Mouse (Mus musculus) gastrocnemius, postnatal 10 days (tissue): Measurements from ENCODE around the gene Chrnb2. TPM values are rescaled to one million over a fixed set of nuclear protein-coding genes. Genes with fewer than 3 reads are reported as not detected.
A peak's percentile ranks its signal among the peaks of the same experiment; 100 is the strongest.
"Not testable (repeated sequence)": the region's sequence is repeated elsewhere in the genome, so short reads cannot be mapped to it uniquely, and the experiment has no call there.

Experiments
- DNase-seq: peaks from one replicate; pipeline ENCODE4 v3.0.0; 2021; ENCODE audit warnings: mixed read lengths
- long read RNA-seq, 2 experiments: library from polyadenylated mRNA; stranded (forward); transcript quantifications; one replicate each; pipeline ENCODE4 v2.0.0; 2021
- total RNA-seq, 2 experiments: library from RNA; stranded (reverse); gene quantifications; 2 replicates each; pipeline ENCODE4 v1.2.3; 2021

The Chrnb2 gene
- total RNA-seq = under 1 TPM; 0.16 to 0.23 TPM
- long read RNA-seq, experiment 1, partial matches to known transcripts = 0 of 1 reads
- long read RNA-seq, experiment 1, other reads (novel, unspliced or antisense) = 1 of 1 reads
- long read RNA-seq, experiment 2 = 0 reads

DNA sequence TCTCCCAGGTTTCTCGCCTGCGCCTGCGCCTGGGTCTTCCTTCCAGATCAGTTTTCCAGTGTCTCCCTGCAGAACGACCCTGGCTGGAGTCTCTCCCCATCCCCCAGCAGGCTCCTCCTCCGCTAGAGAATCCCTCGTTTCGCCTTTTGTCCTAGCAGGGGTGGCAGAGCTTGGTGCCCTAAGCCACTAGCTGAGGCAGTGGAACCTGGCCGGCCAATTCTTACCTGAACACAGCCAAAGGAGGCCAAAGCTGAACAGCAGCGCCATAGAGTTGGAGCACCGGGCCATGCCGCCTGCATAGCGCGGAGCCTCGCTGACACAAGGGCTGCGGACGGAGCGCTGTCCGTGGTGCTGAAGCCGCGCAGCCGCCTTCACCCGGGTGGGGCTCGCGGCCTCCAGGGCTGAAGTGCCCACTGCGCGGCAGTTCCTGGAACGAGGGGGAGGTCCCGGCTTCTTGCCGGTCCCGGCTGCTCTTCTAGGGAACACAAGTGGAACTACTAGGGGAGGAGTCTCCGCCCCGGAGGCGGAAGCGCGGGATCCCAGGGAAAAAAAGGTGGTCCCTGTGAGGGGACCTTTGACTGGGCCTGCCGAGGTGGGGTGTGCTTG is at the start of gene Chrnb2:
TSS of gene Chrnb2 (minus strand) at position 514 of the 606 bp plus-strand sequence.
- peak; percentile 88 for DNase-seq

DNA sequence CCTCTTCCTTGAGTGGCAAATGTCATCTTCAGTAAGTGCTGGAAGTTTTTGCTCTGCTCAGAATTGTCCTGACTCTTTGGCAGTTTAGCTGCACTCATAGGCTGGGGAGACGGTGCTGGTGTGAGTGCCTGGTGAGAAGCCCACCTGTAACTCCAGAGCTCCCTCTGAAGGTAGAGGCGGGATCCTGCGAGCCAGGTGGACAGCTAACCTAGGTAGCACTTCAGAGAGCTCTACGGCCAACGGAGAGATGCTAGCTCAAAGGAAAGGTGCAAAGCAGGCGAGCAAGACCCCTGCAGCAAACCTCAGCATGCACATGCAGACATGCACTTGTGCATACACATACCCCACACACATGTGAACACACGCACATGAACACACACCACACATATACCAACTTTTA is 49.6 kb upstream of the Chrnb2 start:
- no peak for DNase-seq

DNA sequence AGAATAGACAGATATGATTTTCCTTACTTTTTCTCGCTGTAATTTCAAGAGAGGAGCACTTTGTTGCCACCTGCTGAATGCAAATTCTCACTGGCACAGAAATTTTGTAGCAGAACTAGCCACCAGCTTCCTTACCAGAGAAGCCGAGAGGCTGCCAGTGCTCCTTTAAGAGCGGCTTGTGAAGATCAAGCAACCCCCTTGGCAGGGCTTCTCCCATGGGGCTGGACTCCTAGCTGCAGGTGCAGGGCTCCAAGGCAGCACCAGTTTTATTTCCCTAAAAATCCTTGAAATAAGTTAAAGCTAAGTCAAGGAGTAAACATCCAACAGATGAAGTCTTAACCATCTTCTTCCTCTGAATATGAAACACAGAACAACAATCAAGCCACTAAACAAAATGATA is 47.7 kb upstream of the Chrnb2 start:
- DNase-seq = no peak

DNA sequence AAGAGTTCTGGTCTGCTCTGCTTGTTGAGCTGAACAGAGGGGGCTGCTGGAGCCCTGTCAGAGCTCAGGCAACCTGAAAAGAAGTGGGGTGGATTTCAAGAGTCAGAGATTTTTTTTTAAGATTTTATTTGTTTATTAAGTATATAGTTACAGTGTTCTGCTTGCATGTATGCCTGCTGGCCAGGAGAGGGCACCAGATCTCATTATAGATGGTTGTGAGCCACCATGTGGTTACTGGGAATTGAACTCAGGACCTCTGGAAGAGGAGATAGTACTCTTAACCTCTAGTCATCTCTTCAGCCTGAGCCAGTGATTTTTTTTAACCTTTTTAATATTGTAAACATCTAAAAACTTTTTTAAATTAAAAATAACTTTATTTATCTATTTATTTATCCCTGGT is 46.4 kb upstream of the Chrnb2 start:
- DNase-seq = no peak

DNA sequence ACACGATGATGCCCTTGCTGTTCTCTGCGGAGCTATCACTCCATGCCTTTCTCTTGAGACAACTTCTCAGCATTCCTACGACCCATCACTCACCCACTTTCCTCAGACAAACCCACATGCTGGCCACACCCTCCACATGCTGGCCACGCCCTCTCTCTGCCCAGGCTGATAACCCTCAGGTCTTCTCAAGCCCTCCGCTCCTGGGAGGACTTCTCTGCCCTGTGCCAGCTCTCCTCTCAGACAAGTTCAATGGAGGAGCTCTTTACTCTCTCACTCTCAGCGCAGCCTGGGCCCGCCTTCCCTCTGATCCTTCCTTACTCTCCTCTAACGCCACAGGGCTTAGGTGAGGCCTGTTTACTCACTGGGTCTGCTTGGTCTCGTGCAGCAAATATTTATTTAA is 44.2 kb upstream of the Chrnb2 start:
- DNase-seq = no peak

DNA sequence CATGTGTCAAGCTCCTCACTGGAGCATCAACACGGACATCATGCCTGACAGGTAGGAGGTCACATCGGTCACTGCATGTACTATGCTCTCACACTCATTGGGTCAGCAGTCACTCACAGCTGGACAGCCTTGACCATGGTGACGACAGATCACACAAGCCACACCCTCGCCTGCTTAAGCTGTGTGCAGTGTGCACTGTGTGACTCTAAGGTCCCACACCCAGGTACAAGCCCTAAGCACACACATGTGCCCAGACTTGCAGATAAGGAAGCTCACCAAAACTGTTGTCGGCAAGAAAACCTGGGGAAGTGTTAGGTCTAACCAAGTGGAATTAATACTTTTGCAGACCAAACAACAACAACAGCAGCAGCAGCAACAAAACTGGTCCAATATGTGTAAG is 43.4 kb upstream of the Chrnb2 start:
- no peak for DNase-seq

DNA sequence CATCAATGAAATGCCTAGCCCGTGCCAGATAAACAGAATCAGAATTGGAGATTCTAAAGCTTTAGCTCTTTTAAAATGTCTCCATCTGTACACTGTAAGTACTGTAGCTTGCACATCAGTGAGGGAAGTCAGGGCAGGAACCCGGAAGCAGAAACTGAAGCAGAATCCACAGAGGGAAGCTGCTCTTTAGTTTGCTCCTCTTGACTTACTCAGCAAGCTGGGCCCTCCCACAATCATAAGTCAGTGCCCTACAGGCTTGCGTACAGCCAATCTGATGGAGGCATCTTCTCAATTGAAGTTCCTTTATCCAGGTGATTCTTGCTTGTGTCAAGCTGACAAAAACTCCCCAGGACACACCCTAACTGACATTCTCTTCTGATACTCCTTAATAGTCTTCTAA is 42.7 kb upstream of the Chrnb2 start:
- no peak for DNase-seq

DNA sequence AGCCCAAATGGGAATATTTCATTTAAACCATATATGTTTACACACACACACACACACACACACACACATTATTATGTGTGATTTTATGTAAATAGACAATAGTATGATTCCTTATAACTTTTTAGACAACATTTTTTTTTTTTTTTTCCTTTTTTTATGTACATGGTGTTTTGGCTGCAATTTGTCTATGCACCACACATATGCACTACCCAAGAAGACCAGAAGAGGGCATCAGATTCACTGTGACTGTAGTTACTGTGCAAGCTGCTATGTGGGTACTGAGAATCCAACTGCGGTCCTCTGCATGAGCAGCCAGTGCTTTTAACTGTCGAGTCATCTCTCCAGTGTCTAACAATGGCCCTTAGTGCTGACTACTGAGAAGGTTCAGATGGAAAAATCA is 42.3 kb upstream of the Chrnb2 start:
- no peak for DNase-seq

DNA sequence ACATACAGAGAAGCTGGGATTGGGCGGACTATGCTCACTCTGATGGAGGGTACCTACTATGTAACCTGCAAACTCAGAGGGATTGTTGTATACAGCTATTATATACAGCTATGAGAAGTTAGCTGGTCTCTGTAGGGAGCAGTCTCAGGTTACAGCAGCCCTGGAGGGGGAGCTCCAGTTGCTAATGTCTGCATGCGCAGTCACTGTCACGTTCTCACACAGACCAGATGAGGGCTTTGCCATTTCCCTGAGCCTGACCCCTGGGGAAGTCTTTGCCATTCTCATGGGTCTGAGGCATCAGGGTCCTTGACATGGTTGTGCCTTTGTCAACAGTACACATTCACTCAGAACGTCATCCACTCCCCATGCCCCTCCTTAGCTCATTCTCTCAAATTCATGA is 40.7 kb upstream of the Chrnb2 start:
- DNase-seq = no peak

DNA sequence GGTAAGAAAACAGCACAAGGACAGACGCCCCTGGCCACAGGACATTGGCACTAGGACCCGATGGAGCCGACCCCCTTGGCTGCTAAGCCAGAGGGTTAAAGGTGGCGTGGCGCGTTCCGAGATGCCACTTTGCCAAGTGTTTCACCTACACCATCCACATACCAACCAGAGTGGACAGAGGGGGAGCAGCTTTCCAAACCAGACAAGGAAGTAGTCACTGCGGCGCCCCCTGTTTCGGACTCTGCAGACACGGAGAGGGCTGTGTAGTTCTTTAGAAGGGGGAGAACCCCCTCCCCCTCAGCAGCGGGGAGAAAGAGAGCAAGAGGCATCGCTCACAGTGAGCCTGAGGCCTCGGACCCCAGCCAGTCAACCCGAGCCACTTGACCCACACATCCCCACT is 38.4 kb upstream of the Chrnb2 start:
- no peak for DNase-seq

DNA sequence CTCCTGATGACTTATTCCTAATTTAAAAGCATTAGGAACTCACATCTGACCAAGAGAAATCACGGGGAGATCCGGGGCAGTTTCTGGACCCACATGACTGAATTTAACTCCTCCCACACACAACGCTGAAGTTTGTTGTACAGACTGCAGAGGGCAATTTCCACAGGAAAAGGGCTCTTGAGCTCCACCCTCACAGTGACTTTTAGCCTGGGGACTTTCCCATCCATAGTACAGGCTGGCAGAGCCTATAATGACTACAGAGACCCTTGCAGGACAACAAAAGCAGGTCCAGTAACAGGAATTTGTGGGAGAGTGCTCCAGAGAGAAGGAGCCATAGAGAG is 37.0 kb upstream of the Chrnb2 start:
- no peak for DNase-seq

DNA sequence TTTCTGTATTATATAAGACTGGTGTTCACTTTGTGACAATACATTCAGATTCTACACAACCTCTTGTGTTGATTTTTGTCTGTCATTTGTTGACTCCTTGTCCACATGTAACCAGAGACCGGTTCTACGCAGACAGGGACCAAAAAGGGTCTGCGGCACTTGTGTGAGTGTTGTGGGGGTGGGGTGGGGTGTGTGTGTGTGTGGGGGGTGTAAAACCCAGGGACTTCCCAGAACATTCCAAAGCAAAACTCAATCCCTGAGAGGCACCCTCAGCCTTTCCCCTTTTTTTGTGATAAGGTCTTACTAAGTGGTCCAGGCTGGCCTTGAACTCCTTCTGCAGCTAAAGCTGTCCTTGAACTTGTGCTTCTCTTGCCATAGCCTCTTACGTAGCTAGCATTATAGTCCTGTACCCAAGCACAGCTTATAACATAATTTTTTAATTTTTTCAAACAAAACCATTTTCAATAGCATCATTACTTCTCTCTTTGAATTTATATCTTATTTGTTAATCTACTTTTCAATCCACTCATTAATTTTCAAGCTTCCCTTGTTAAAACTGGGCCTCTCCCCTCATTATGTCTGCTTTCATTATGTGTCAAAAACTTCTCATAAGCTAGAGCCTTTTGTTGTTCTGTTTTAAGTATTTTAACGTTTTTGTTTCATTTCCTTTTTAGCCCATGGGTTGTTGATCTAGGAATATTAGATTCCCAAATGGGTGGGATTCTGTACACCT is 36.5 kb upstream of the Chrnb2 start:
- no peak for DNase-seq

DNA sequence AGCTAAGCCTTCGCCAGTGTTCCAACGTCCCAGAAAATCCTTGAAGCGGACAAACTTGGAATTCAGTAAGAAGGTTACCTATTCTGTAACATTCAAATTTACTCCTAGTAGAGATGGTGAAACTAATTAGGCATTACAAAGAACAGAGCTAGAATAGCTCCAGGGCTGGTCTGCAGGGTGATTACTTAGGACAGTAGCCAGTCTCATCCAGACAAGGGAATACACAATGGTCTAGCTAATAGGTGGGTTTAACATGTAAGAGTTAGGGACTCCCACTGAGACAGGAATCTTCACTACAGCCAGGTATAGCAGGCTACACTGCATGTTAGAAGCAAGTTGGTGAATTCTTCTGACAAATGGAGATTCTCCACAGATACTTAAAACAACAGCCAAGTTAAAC is 35.6 kb upstream of the Chrnb2 start:
- DNase-seq = not testable (repeated sequence)

DNA sequence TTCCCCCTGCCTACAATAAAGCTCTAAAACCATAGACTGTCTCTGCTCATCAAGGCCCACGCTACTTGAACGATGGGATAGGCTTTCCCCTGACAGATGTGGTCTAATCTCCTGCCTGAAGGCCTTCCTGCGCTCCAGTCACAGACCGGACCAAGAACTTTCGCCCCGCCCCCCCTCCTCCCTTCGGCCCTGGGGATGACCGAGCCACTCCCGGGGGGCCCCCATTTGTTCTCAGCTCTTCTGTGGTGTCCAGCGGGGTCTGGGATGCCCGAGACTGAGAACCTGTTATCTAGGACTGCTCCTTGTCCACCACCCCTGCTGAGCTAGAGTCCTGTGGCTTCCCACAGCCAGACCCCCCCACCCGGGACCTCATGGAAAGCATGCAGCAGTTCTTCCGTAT is 35.0 kb upstream of the Chrnb2 start:
- DNase-seq = no peak

DNA sequence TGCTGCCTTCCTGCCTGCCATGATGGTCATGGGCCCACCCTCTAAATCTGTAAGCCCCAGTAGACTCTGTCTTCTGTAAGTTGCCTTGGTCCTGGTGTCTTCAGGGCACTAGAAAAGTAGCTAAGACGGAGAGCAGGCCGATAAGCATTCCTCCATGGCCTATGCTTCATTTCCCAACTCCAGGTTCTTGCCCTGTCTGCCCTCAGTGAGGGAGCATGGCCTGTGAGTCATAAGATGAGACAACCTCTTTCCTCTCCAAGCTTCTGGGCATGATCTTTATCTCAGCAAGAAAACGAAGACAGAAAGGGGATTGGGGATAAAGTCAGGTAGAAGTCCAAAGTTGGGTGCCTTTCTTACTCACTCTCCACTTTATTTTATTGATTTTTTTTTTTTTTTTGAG is 34.1 kb upstream of the Chrnb2 start:
- DNase-seq = no peak

DNA sequence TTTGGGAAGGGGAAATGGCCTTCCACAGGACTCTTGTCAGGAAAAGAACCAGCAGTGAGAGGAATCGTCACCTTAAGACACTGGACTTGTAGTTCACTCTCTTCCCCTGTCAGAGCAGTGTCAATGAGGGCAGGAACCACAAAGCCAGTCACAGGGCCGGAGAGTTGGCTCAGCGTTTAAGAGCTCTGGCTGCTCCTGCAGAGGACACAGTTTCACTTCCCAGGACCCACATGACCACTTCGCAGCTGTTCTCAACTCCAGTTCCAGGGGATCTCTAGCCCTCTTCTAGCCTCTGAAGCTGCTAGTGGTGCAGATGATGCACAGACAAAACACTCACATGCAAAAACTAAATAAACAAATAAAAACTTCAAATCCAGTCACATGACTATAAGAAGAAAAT is 31.9 kb upstream of the Chrnb2 start:
- peak; percentile 26 for DNase-seq

DNA sequence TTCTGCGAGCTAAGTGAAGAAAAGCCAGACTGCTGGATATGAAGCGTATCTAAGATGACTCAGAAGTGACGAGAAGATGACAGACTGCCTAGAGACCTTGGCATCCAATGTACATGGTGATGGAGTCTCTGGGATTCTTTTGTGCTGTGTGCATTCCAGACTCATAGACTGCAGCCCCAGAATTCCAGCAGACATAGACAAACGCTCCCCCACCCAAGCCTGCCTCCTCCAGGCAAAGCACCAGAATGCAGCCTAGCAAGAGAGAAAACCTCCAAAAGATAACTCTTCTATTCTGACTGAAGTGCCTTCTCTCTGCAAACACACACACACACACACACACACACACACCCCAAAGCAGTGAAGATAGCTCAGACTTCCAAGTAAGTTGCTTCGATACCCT is 31.3 kb upstream of the Chrnb2 start:
- DNase-seq = no peak

DNA sequence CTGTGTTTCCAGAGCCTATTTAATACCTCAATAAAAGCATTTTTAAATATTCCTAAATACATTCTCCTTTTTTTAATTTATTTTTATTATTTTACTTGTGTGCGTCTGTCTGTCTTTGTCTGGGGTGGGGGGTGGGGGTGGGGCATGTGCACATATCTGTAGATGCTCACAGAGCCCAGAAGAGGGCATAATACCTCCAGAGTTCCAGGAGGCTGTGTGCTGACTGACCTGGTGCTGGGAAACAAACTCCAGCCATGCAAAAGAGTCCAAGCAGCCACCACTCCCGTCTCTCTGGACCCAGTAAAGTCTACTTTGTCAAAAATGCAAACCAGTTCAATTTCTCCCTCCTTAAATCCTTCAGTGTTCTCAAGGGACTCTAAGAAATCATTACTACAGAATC is 30.2 kb upstream of the Chrnb2 start:
- no peak for DNase-seq

DNA sequence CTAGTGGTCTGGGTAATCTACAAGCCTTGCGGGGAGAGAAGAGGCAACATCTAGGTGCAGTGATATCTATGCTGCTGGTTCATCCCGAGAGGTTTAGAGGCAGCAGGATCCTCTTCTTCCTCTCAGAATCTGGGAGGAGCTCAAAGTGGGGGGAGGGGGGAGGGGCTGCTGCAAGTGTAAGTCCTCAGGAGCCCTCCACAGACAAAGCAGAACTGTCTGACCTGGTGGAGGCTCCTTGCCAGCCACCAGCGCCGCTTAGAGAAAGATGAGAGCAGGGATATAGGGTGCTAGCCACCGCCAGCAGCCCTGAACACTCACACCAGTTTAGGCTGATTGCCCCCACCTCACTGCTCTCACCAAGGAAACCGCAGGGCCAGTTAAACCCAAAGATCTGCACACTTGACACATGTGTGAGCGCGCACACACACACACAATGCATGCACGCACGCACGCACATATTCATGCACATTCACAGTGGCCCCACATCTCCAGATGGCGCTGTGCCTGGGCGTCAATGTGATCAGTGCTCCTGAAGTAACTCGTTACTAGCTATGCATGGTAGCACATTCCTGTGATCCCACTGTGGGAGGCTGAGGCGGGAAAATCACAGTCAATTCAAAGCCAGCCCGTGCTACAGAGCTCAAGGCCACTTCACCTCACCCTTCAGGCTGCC is 24.4 kb upstream of the Chrnb2 start:
- no peak for DNase-seq

DNA sequence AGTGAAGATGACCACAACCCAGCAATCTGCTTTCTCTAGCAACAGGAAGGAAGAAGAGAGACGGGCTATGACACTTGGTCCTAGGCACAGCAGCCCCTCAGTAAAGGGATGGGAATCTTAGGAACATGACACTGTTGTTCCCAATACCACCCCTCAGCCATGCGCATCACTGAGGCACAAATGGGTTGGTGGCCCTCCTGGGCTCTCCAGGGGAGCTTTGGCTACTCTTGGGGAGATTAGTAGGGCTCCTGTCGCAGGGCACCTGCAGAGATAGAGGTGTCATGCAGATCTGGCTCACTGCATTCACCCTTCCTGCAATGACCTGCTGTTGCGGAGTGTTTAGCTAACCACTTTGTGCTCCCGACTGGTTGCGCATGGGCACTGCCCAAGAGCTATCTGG is 21.8 kb upstream of the Chrnb2 start:
- DNase-seq = no peak

DNA sequence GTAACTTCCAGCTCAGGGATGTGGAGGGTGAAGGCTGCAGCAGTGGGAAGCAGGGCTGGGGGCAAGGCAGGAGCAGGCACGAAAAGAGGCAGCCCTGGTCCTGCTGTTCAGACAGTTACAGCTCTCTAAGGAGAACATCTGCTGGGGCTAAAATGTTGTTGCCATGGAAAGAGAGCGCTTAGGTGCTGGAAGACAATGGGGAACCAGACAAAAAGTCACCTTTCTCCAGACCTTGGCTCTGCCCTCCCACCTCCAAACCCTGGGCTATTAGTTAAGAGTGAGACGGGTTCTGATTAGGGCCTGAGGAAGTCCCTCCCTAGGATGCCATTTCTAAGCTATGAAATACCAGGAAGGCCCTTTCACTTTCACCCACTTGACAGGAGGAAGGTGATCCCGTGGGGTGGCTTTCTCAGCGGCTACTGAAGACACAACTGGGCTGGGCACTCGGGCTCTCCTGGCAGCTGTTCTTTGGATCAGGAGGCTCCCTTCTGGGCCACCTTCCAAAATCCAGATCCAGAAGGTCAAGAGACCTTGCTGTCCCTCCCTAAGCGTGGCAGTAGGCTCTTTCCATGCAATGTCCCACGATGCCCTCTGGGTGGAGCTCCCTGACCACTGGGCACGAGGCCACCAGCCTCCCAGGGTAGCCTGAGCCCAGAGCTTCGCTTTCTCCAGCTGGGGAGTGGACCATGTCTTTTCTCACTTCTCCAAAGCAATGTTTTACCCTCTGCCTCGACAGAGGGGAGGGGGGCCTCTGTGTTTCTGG is 20.7 kb upstream of the Chrnb2 start:
- peak; percentile 90 for DNase-seq

DNA sequence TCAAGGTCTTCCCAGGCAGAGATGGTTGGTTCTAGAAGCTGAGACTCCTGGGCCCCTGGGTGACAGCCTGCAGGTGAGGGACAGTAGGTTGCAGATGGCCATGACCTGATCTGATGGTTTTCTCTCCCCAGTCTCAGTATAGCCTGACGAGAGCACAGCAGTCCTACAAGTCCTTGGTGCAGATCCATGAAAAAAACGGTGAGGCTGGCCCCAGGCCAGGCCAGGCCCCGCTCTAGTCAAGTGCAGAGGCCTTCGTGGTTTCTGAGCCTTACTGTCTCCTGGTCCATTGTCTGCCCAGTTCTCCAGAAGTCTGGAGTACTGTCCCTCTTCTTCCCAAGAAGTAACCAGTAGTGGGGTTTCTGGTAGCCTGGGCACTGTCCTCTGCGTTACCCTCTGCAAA is 17.2 kb upstream of the Chrnb2 start:
- DNase-seq = no peak

DNA sequence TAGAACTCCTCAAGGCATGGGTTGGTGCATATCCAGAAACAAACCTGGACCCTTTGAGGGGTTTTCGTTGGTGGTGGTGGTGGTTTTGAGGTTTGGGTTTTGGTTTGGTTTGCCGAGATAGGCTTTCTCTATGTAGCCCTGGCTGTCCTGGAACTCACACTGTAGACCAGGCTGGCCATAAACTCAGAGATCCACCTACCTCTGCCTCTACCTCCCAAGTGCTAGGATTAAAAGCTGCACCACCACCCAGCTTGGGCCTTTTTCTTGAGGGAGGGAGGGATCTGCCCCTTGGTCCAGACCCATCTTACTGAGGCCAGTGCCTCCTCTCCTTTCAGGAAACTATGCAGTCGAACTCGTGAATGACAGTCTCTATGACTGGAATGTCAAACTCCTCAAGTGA is 15.7 kb upstream of the Chrnb2 start:
- DNase-seq = no peak
